Mouse (Mus musculus) kidney, adult 11 months (tissue): ENCODE measurements around the gene Slc25a48.

Experiments
- DNase-seq: peaks from one replicate; pipeline ENCODE4 v3.0.0; 2022

Gene Slc25a48

GRCm38 (mm10) chr13:56449239-56450030 is 11.3 kb downstream of the Slc25a48 start:
- no peak for DNase-seq

GRCm38 (mm10) chr13:56450035-56450434 is 11.9 kb downstream of the Slc25a48 start:
- peak; percentile 49 for DNase-seq

- no peak for DNase-seq
These were observed 19.8 kb downstream of the Slc25a48 start for GRCm38 (mm10) chr13:56458001-56458400.

- DNase-seq: peak; percentile 88
These were observed 23.3 kb downstream of the Slc25a48 start for GRCm38 (mm10) chr13:56461460-56461859.

GRCm38 (mm10) chr13:56462791-56463190 is 24.6 kb downstream of the Slc25a48 start:
- no peak for DNase-seq

- peak; percentile 67 for DNase-seq
These were observed 25.1 kb downstream of the Slc25a48 start for GRCm38 (mm10) chr13:56463261-56463660.

GRCm38 (mm10) chr13:56463750-56464149 is 25.6 kb downstream of the Slc25a48 start:
- no peak for DNase-seq

GRCm38 (mm10) chr13:56467786-56468185 is 29.6 kb downstream of the Slc25a48 start:
- DNase-seq: no peak

- DNase-seq: no peak
These were observed 30.4 kb downstream of the Slc25a48 start for GRCm38 (mm10) chr13:56468536-56468935.

GRCm38 (mm10) chr13:56471211-56471610 is 33.1 kb downstream of the Slc25a48 start:
- no peak for DNase-seq

- peak; percentile 64 for DNase-seq
These were observed 33.8 kb downstream of the Slc25a48 start for GRCm38 (mm10) chr13:56471951-56472350.

- no peak for DNase-seq
These were observed 34.5 kb downstream of the Slc25a48 start for GRCm38 (mm10) chr13:56472661-56473060.

GRCm38 (mm10) chr13:56475363-56475762 is 37.2 kb downstream of the Slc25a48 start:
- DNase-seq: peak; percentile 51

GRCm38 (mm10) chr13:56476790-56477189 is 38.6 kb downstream of the Slc25a48 start:
- no peak for DNase-seq

GRCm38 (mm10) chr13:56477271-56477670 is 39.1 kb downstream of the Slc25a48 start:
- DNase-seq: peak; percentile 76

GRCm38 (mm10) chr13:56478027-56478426 is 39.9 kb downstream of the Slc25a48 start:
- DNase-seq: peak; percentile 33

- no peak for DNase-seq
These were observed 44.0 kb downstream of the Slc25a48 start, which contains the start of gene Il9 for GRCm38 (mm10) chr13:56482146-56482545. Gene Il9 (minus strand): TSS chr13:56482246.

GRCm38 (mm10) chr13:56488012-56488411 is 49.9 kb downstream of the Slc25a48 start:
- DNase-seq: no peak

GRCm38 (mm10) chr13:56494440-56494839 is 56.3 kb downstream of the Slc25a48 start:
- no peak for DNase-seq

- DNase-seq: peak; percentile 15
These were observed 62.0 kb downstream of the Slc25a48 start for GRCm38 (mm10) chr13:56500132-56500531.

- DNase-seq: no peak
These were observed 62.5 kb downstream of the Slc25a48 start for GRCm38 (mm10) chr13:56500636-56501035.

- no peak for DNase-seq
These were observed 63.8 kb downstream of the Slc25a48 start for GRCm38 (mm10) chr13:56501866-56502420.

- DNase-seq: no peak
These were observed 68.8 kb downstream of the Slc25a48 start for GRCm38 (mm10) chr13:56506871-56507496.

- peak; percentile 71 for DNase-seq
These were observed 71.6 kb downstream of the Slc25a48 start for GRCm38 (mm10) chr13:56509796-56510195.
